Mouse (Mus musculus) thymus, adult 2 months (tissue): Measurements from ENCODE around the gene Cntnap5b. TPM values are rescaled to one million over a fixed set of nuclear protein-coding genes. Genes with fewer than 3 reads are reported as not detected.
"Not testable (repeated sequence)": the region's sequence is repeated elsewhere in the genome, so short reads cannot be mapped to it uniquely, and the experiment has no call there.

Source experiments
- DNase-seq: peaks from one replicate; pipeline ENCODE4 v3.0.0; 2021
- H3K27ac ChIP-seq: fragments of 200-500 bp; 2 replicates; pipeline ENCODE4 v1.5.1; 2012; ENCODE audit warnings: low read length, control low read depth; ENCODE audit not compliant: control insufficient read depth, insufficient read depth
- H3K27me3 ChIP-seq: fragments of 200-500 bp; 2 replicates; pipeline ENCODE4 v1.6.1; 2012; ENCODE audit warnings: mild to moderate bottlenecking, low read length, moderate library complexity, mixed read lengths; ENCODE audit not compliant: control insufficient read depth, insufficient read depth
- H3K36me3 ChIP-seq: fragments of 200-500 bp; 2 replicates; pipeline ENCODE4 v1.6.1; 2012; ENCODE audit warnings: mild to moderate bottlenecking, low read length, moderate library complexity; ENCODE audit not compliant: control insufficient read depth, insufficient read depth
- H3K4me1 ChIP-seq: fragments of 200-500 bp; replicated peaks from 2 replicates; pipeline ENCODE4 v1.6.1; 2012; ENCODE audit warnings: low read length; ENCODE audit not compliant: control insufficient read depth, insufficient read depth
- H3K4me3 ChIP-seq: fragments of 200-500 bp; 2 replicates; pipeline ENCODE4 v1.5.1; 2012; ENCODE audit warnings: mild to moderate bottlenecking, low read length, control low read depth, moderate library complexity; ENCODE audit not compliant: control insufficient read depth, insufficient read depth
- CTCF ChIP-seq: fragments of 200-500 bp; IDR thresholded peaks from 2 replicates; pipeline ENCODE4 v1.5.1; 2012; ENCODE audit warnings: mild to moderate bottlenecking, control low read depth, low read length, moderate library complexity, borderline replicate concordance; ENCODE audit not compliant: control insufficient read depth, poor library complexity, insufficient read depth; ENCODE audit errors: extremely low read depth
- POLR2A ChIP-seq: fragments of 200-500 bp; IDR thresholded peaks from 2 replicates; pipeline ENCODE4 v1.6.1; 2012; ENCODE audit warnings: mild to moderate bottlenecking, low read length, control low read depth, moderate library complexity; ENCODE audit not compliant: control insufficient read depth, poor library complexity, insufficient read depth; ENCODE audit errors: extremely low read depth
- WGBS: fragments of 180-500 bp; shearing (Covaris S2); methylation state at CpG from one replicate; pipeline ENCODE4 v1.1.7; 2018; 5-methylcytosine and 5-hydroxymethylcytosine counted together
- polyA plus RNA-seq: library from polyadenylated mRNA; depleted of rRNA; stranded (reverse); fragments of >200 nt; gene quantifications from 2 replicates; pipeline ENCODE4 v1.2.3, GENCODE M21; 2012

The Cntnap5b gene
- polyA plus RNA-seq, 1 experiment = 0.04 TPM

GRCm38 (mm10) chr1:99907774-99908173, 135.2 kb downstream of the Cntnap5b start:
- WGBS = 78% methylated on average over 2 of the region's 2 CpGs
- H3K36me3 ChIP-seq = no peaks in the 10 kb centered on the region
- DNase-seq = no peak
- no peaks in the 10 kb centered on the region for H3K4me1 ChIP-seq
- no peaks in the 10 kb centered on the region for H3K27me3 ChIP-seq
- no peak overlapping the region for H3K4me3 ChIP-seq
- no peak overlapping the region for H3K27ac ChIP-seq
- TF ChIP-seq POLR2A (no peak), CTCF (no peak)

DNA sequence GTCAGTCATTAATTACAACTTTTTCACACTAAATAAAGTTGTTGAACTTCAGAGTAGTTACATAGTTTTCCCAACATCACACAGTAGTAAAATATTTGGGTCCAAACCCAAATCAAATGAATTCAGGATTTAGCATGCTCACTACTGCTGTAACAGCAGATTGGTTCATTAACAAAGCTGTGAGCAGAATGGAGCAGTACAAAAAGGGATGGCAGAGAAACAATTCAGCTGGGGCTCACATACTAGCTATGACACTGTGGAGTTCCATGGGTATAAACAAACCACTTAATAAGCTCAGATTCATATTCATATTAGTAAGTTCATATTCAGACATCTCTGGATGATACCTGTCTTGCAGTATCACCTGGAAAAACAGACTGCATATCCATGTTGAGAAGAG, 170.9 kb downstream of the Cntnap5b start:
- Histone ChIP-seq H3K27me3 (no peaks in the 10 kb centered on the region), H3K36me3 (no peaks in the 10 kb centered on the region), H3K4me1 (no peaks in the 10 kb centered on the region), H3K4me3 (no peak overlapping the region), H3K27ac (no peak overlapping the region)
- DNase-seq = no peak
- TF ChIP-seq CTCF (no peak), POLR2A (no peak)

GRCm38 (mm10) chr1:99959428-99959987, 186.9 kb downstream of the Cntnap5b start:
- no peak overlapping the region for H3K4me3 ChIP-seq
- WGBS = 36% methylated on average over 2 of the region's 2 CpGs
- H3K27ac ChIP-seq = no peak overlapping the region
- TF ChIP-seq POLR2A (no peak), CTCF (no peak)
- no peaks in the 10 kb centered on the region for H3K27me3 ChIP-seq
- no peaks in the 10 kb centered on the region for H3K36me3 ChIP-seq
- no peaks in the 10 kb centered on the region for H3K4me1 ChIP-seq
- DNase-seq = no peak

GRCm38 (mm10) chr1:99967300-99968089, 194.9 kb downstream of the Cntnap5b start:
- no peaks in the 10 kb centered on the region for H3K36me3 ChIP-seq
- WGBS = 81% methylated on average over 2 of the region's 2 CpGs
- H3K4me1 ChIP-seq = no peaks in the 10 kb centered on the region

GRCm38 (mm10) chr1:99970184-99971086, 197.9 kb downstream of the Cntnap5b start:
- H3K4me3 ChIP-seq = no peak overlapping the region
- 55% methylated on average over 4 of the region's 4 CpGs for WGBS
- H3K4me1 ChIP-seq = no peaks in the 10 kb centered on the region
- TF ChIP-seq POLR2A (no peak), CTCF (no peak)
- no peak for DNase-seq
- H3K36me3 ChIP-seq = no peaks in the 10 kb centered on the region
- H3K27ac ChIP-seq = no peak overlapping the region
- H3K27me3 ChIP-seq = no peaks in the 10 kb centered on the region

More at GRCm38 (mm10) chr1:99967300-99968089, 194.9 kb downstream of the Cntnap5b start:
- no peak for DNase-seq
- H3K4me3 ChIP-seq = no peak overlapping the region
- H3K27me3 ChIP-seq = no peaks in the 10 kb centered on the region
- H3K27ac ChIP-seq = no peak overlapping the region
- TF ChIP-seq CTCF = no peak
- TF ChIP-seq POLR2A = no peak

DNA sequence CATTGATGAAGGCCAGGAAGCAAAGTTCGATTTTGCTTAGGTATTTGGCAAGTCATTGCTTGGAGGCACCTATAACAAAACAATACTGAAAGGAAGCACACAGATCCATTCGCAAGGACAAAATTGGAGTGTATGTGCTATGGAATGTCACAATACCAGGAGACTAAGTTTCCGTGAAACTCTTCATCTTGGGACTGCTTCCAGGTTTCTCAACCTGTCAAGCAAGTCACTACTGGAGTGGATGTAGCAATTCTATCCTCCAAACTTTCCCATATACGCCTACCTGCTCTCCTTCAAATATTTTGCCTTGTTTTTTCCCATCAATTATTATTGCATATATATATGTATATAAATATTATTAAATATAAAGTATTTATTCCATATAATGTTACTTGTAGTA, 228.7 kb downstream of the Cntnap5b start:
- H3K27me3 ChIP-seq, H3K36me3 ChIP-seq, H3K4me1 ChIP-seq, H3K4me3 ChIP-seq, DNase-seq, H3K27ac ChIP-seq: not testable (repeated sequence)
- WGBS = 89% methylated on average over 4 of the region's 4 CpGs
